Mouse (Mus musculus) urinary bladder, postnatal 10 days (tissue): ENCODE measurements around the gene B3galt4.
"Not testable (repeated sequence)": the region's sequence is repeated elsewhere in the genome, so short reads cannot be mapped to it uniquely, and the experiment has no call there.

ENCODE experiments used
- DNase-seq: peaks from one replicate; pipeline ENCODE4 v3.0.0; 2022; ENCODE audit warnings: low spot score

B3galt4 gene

GRCm38 (mm10) chr17:33903911-33904651, 47.2 kb downstream of the B3galt4 start:
- not testable (repeated sequence) for DNase-seq

- DNase-seq: no peak
Measured at GRCm38 (mm10) chr17:33902491-33902890, 48.8 kb downstream of the B3galt4 start.

- DNase-seq: no peak
Measured at GRCm38 (mm10) chr17:33902079-33902478, 49.2 kb downstream of the B3galt4 start.

- DNase-seq: no peak
Measured at GRCm38 (mm10) chr17:33901653-33902052, 49.6 kb downstream of the B3galt4 start.

GRCm38 (mm10) chr17:33900989-33901314, 50.3 kb downstream of the B3galt4 start:
- no peak for DNase-seq

GRCm38 (mm10) chr17:33900281-33900988, 50.9 kb downstream of the B3galt4 start:
- no peak for DNase-seq
